ENCODE assay signal across 9 mouse cellular contexts in the genomic region with DNA sequence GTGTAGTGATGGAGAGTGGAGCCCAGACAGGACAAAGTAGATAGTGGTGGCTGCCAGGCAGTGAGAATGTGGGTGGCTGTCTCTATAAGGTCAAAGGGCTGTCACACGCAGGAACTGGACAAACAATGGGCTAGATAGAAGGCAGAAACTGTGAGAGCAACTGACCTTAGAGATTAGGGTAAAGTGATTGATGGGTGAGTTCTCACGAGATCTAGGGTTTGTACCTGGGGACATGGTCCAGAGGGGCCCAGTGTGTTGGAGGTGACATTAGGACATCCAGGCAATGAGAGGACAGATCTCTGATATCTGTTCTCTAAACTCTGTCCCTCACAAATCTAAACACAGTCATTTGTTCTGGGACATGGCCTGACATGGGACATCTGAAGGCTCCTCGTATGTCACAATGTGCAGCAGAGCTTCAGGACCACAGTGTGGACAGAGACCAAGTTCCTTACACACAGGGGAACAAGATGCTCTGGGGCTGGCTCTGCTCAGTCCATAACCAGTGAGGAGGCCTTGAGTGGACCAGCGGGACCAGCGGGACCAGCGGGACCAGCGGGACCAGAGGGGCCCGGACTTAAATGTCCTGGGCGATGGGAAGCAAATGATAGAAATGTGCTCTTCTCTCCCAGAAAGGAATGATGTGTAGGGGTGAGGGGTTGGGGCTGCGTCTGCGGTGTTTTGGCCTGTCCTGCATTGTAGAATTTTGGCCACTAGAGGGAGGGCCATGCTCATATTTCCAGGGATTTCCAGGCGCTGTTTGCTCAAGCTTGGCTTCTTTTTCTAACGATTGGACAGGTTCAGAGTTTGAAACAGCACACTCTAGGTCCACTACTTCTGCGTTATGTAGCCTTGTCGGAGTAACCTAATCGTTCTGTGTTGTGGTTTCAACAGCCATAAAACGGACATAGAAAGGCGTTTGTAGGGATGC. TPM values are rescaled to one million over a fixed set of nuclear protein-coding genes. Genes with fewer than 3 reads are reported as not detected.
DNase-seq lines count a peak whose midpoint lies in the region; ATAC-seq and TF ChIP-seq lines count a peak whose summit lies in the region.
"Had no signal": no experiment of that assay in that cellular context is flagged by ENCODE, and none has a peak within 500 bp of the region (broad histone marks: within the 10 kb centered on the region; RNA-seq: fewer than 3 reads in every experiment).

No protein-coding gene starts in this region.

- peak; percentile 97 for TF ChIP-seq CTCF in heart, adult 2 months (IDR thresholded peaks at IDR 0.05)
- TF ChIP-seq CTCF in intestine, postnatal 0 days (IDR thresholded peaks at IDR 0.05; ENCODE audit: low read depth): peak; percentile 95
- TF ChIP-seq CTCF in spleen, adult 2 months (IDR thresholded peaks at IDR 0.05; ENCODE audit: extremely low read depth, insufficient read depth, insufficient read length, insufficient replicate concordance): peak; percentile 80; the same call in 1 of the 2 replicates

- no peak for ATAC-seq in heart, embryonic 11.5 days (replicated peaks; ENCODE audit: insufficient number of reproducible peaks, low FRiP score, low TSS enrichment)
- ATAC-seq in frontal cortex, adult (ENCODE audit: low TSS enrichment): peak; percentile 87
- peak; percentile 28; the same call in 1 of the 2 replicates for ATAC-seq in intestine, postnatal 0 days
- 0 out of 2 replicates have a peak, but pooled peaks have one; percentile 40 for ATAC-seq in limb, embryonic 11.5 days (ENCODE audit: insufficient number of reproducible peaks, low FRiP score, low TSS enrichment, low read depth)
- ATAC-seq in midbrain, embryonic 16.5 days: peak; percentile 62; the same call in 1 of the 2 replicates

- H3K27ac ChIP-seq in heart, adult 2 months: no peak overlapping the region; the same call in 1 of the 2 replicates
- no peak overlapping the region for H3K27ac ChIP-seq in heart, embryonic 11.5 days (ENCODE audit: low read depth, low read length)
- H3K27ac ChIP-seq in intestine, postnatal 0 days (ENCODE audit: low read depth, low read length): no peak overlapping the region
- no peak overlapping the region for H3K27ac ChIP-seq in limb, embryonic 11.5 days (replicated peaks; ENCODE audit: low read depth, low read length)
- no peak overlapping the region for H3K27ac ChIP-seq in midbrain, embryonic 16.5 days (ENCODE audit: low read length)
- no peak overlapping the region for H3K27ac ChIP-seq in spleen, adult 2 months (ENCODE audit: insufficient read depth, low read length)
- H3K27ac ChIP-seq: limb, embryonic 12.5 days had no signal

- DNase-seq in heart, adult 2 months: peak; percentile 61 to 79
- peak; percentile 70 to 83 for DNase-seq in cerebellum, adult 18-20 months
- peak; percentile 83 for DNase-seq in limb, embryonic 11.5 days (ENCODE audit: low spot score)
- DNase-seq in spleen, adult 2 months (ENCODE audit: low read depth in 1 of 2, low spot score in 2 of 2): peak; percentile 53 to 66

- TF ChIP-seq POLR2A in heart, adult 2 months (IDR thresholded peaks at IDR 0.05; ENCODE audit: insufficient read depth, low read depth, low read length): no peak
- no peak for TF ChIP-seq POLR2A in spleen, adult 2 months (IDR thresholded peaks at IDR 0.05; ENCODE audit: low read depth, low read length)

- no peak overlapping the region for H3K4me3 ChIP-seq in heart, adult 2 months
- no peak overlapping the region for H3K4me3 ChIP-seq in heart, embryonic 11.5 days (ENCODE audit: low read depth, low read length)
- no peak overlapping the region for H3K4me3 ChIP-seq in intestine, postnatal 0 days (ENCODE audit: low read depth, low read length)
- H3K4me3 ChIP-seq in limb, embryonic 11.5 days (ENCODE audit: low read depth, low read length): no peak overlapping the region
- no peak overlapping the region for H3K4me3 ChIP-seq in midbrain, embryonic 16.5 days (ENCODE audit: low read depth, low read length)
- H3K4me3 ChIP-seq in spleen, adult 2 months (ENCODE audit: extremely low read depth, insufficient read depth, insufficient read length): no peak overlapping the region
- H3K4me3 ChIP-seq: limb, embryonic 12.5 days had no signal

- no peaks in the 10 kb centered on the region; the same call in 1 of the 2 replicates for H3K4me1 ChIP-seq in heart, adult 2 months (ENCODE audit: control insufficient read depth, insufficient read depth, low read length)
- peaks cover 11% of the 10 kb centered on the region for H3K4me1 ChIP-seq in heart, embryonic 11.5 days (ENCODE audit: control insufficient read depth, insufficient read depth, low read length)
- H3K4me1 ChIP-seq in intestine, postnatal 0 days (replicated peaks; ENCODE audit: control insufficient read depth, insufficient read depth, low read length): no peaks in the 10 kb centered on the region
- H3K4me1 ChIP-seq in limb, embryonic 11.5 days (ENCODE audit: control insufficient read depth, insufficient read depth, low read length): 0 out of 2 replicates have a peak, but pooled peaks cover 3% of the 10 kb centered on the region
- H3K4me1 ChIP-seq in midbrain, embryonic 16.5 days (ENCODE audit: control insufficient read depth, insufficient read depth, low read length): no peaks in the 10 kb centered on the region
- H3K4me1 ChIP-seq in spleen, adult 2 months (ENCODE audit: control insufficient read depth, insufficient read depth, insufficient read length): no peaks in the 10 kb centered on the region
- H3K4me1 ChIP-seq: limb, embryonic 12.5 days had no signal

- H3K9ac ChIP-seq in heart, adult 2 months (ENCODE audit: low read depth, low read length): no peak overlapping the region
- H3K9ac ChIP-seq in heart, embryonic 11.5 days (ENCODE audit: low read depth, low read length): no peak overlapping the region
- H3K9ac ChIP-seq in intestine, postnatal 0 days (ENCODE audit: low read depth, low read length): no peak overlapping the region
- no peak overlapping the region for H3K9ac ChIP-seq in limb, embryonic 11.5 days (ENCODE audit: low read length)
- H3K9ac ChIP-seq in midbrain, embryonic 16.5 days (ENCODE audit: low read depth, low read length): 0 out of 2 replicates have a peak overlapping the region, but pooled peaks have one; percentile 41
- H3K9ac ChIP-seq: limb, embryonic 12.5 days had no signal

- intact Hi-C loops in heart, adult 2 months (cut with DNase I): loop anchor here (1.0 to 5.0 kb wide), 2 partner anchors 38 to 117 kb away; partner anchors contain the start of gene Spns1

- H3K9me3 ChIP-seq in heart, embryonic 11.5 days (replicated peaks; ENCODE audit: control insufficient read depth, low read length): no peaks in the 10 kb centered on the region
- H3K9me3 ChIP-seq in intestine, postnatal 0 days (ENCODE audit: control insufficient read depth): no peaks in the 10 kb centered on the region
- no peaks in the 10 kb centered on the region for H3K9me3 ChIP-seq in limb, embryonic 11.5 days (ENCODE audit: control insufficient read depth, low read length)
- no peaks in the 10 kb centered on the region for H3K9me3 ChIP-seq in midbrain, embryonic 16.5 days (replicated peaks; ENCODE audit: control insufficient read depth, low read length, poor library complexity, severe bottlenecking)
- H3K9me3 ChIP-seq: limb, embryonic 12.5 days had no signal

- no peaks in the 10 kb centered on the region for H3K36me3 ChIP-seq in heart, adult 2 months (ENCODE audit: control insufficient read depth, insufficient read depth, low read length)
- H3K36me3 ChIP-seq in heart, embryonic 11.5 days (ENCODE audit: control insufficient read depth, insufficient read depth, low read length): no peaks in the 10 kb centered on the region
- no peaks in the 10 kb centered on the region for H3K36me3 ChIP-seq in intestine, postnatal 0 days (ENCODE audit: control insufficient read depth, insufficient read depth)
- no peaks in the 10 kb centered on the region for H3K36me3 ChIP-seq in limb, embryonic 11.5 days (ENCODE audit: control insufficient read depth, insufficient read depth, low read length)
- no peaks in the 10 kb centered on the region for H3K36me3 ChIP-seq in midbrain, embryonic 16.5 days (ENCODE audit: control insufficient read depth, insufficient read depth, low read length)
- no peaks in the 10 kb centered on the region for H3K36me3 ChIP-seq in spleen, adult 2 months (ENCODE audit: control insufficient read depth, insufficient read depth, low read length)
- H3K36me3 ChIP-seq: limb, embryonic 12.5 days had no signal

- TF ChIP-seq EP300 in heart, adult 2 months (IDR thresholded peaks at IDR 0.05; ENCODE audit: insufficient read depth, low read depth, low read length): peak; percentile 85

- no peak overlapping the region for H3K4me2 ChIP-seq in heart, embryonic 11.5 days
- H3K4me2 ChIP-seq in intestine, postnatal 0 days (replicated peaks; ENCODE audit: low read depth): no peak overlapping the region
- H3K4me2 ChIP-seq in limb, embryonic 11.5 days (ENCODE audit: low read depth, severe bottlenecking): no peak overlapping the region
- H3K4me2 ChIP-seq in midbrain, embryonic 16.5 days (ENCODE audit: low read length): no peak overlapping the region
- H3K4me2 ChIP-seq: limb, embryonic 12.5 days had no signal

- H3K27me3 ChIP-seq in heart, adult 2 months (ENCODE audit: control insufficient read depth, insufficient read depth, low read length): no peaks in the 10 kb centered on the region
- H3K27me3 ChIP-seq in heart, embryonic 11.5 days (ENCODE audit: control insufficient read depth, insufficient read depth, low read length): peaks cover 6% of the 10 kb centered on the region
- no peaks in the 10 kb centered on the region for H3K27me3 ChIP-seq in intestine, postnatal 0 days (replicated peaks; ENCODE audit: control insufficient read depth, insufficient read depth, low read length)
- no peaks in the 10 kb centered on the region for H3K27me3 ChIP-seq in limb, embryonic 11.5 days (ENCODE audit: control insufficient read depth, insufficient read depth, low read length)
- no peaks in the 10 kb centered on the region for H3K27me3 ChIP-seq in midbrain, embryonic 16.5 days (ENCODE audit: control insufficient read depth, insufficient read depth, low read depth, low read length)
- H3K27me3 ChIP-seq in spleen, adult 2 months (ENCODE audit: control insufficient read depth, insufficient read depth, low read length): no peaks in the 10 kb centered on the region

- H3K79me2 ChIP-seq in heart, adult 2 months (replicated peaks; ENCODE audit: control insufficient read depth, insufficient read depth, low read length): no peaks in the 10 kb centered on the region

- 5% methylated on average over 18 of the region's 18 CpGs for WGBS in heart, adult 2 months
- WGBS in heart, embryonic 11.5 days (ENCODE audit: insufficient replicate concordance): 10% methylated on average over 18 of the region's 18 CpGs
- 6% methylated on average over 18 of the region's 18 CpGs for WGBS in intestine, postnatal 0 days
- WGBS in limb, embryonic 11.5 days: 15% methylated on average over 18 of the region's 18 CpGs
- 14% methylated on average over 18 of the region's 18 CpGs for WGBS in midbrain, embryonic 16.5 days
- 9% methylated on average over 18 of the region's 18 CpGs for WGBS in spleen, adult 2 months

RNA-seq across cellular contexts. Expression of gene Sbk1, which starts 11.9 kb away (rescaled TPM):
- total RNA-seq in heart, adult 2 months (2021): 10 to 100 TPM; 61.9 to 87.4 TPM
- polyA plus RNA-seq in heart, adult 2 months (2012; rRNA removed): 44.5 and 55.4 TPM in 2 replicates
- polyA plus RNA-seq in heart, embryonic 11.5 days (2014; fragmentation: Nextera tagmentation; extraction: Ambion mirVana): 16.7 and 17.6 TPM in 2 replicates
- 3.6 and 4.4 TPM in 2 replicates for polyA plus RNA-seq in intestine, postnatal 0 days (2015; fragmentation: Nextera tagmentation; extraction: Ambion mirVana)
- polyA plus RNA-seq in limb, embryonic 11.5 days (2014; fragmentation: Nextera tagmentation; extraction: Ambion mirVana): 111 and 117 TPM in 2 replicates
- polyA plus RNA-seq in midbrain, embryonic 16.5 days (2015; fragmentation: Nextera tagmentation; extraction: Ambion mirVana): 233 and 251 TPM in 2 replicates
- 73.4 and 99.1 TPM in 2 replicates for polyA plus RNA-seq in spleen, adult 2 months (2012; rRNA removed)
